Mouse (Mus musculus): ENCODE results near the gene Pitpnm1. TPM values are rescaled to one million over a fixed set of nuclear protein-coding genes. Genes with fewer than 3 reads are reported as not detected.

Pitpnm1 gene
- polyA plus RNA-seq (2014; fragmentation: Illumina TruSeq; extraction: RNeasy Lipid Tissue Mini Kit (QIAGEN cat#74804)), result 0.37 TPM

GRCm38 (mm10) chr19:4099837-4100717 lies at the start of gene Pitpnm1:
TSS of gene Pitpnm1 (plus strand) at chr19:4099998.

GRCm38 (mm10) chr19:4059069-4059740 lies 40.6 kb upstream of the Pitpnm1 start, which contains the start of gene Gstp3:
TSS of gene Gstp3 (minus strand) at chr19:4059569.

GRCm38 (mm10) chr19:4081394-4081793 lies 18.4 kb upstream of the Pitpnm1 start, which contains the start of gene Cabp2:
TSS of gene Cabp2 (plus strand) at chr19:4081578.

GRCm38 (mm10) chr19:4096642-4097440 lies 3.0 kb upstream of the Pitpnm1 start, which contains the start of gene Cdk2ap2:
TSS of gene Cdk2ap2 (plus strand) at chr19:4097182.

GRCm38 (mm10) chr19:4125741-4126696 lies 26.2 kb downstream of the Pitpnm1 start, which contains the start of gene Aip:
TSS of gene Aip (minus strand) at chr19:4125858.

GRCm38 (mm10) chr19:4139446-4139845 lies 39.6 kb downstream of the Pitpnm1 start, which contains the start of gene Gpr152:
TSS of gene Gpr152 (plus strand) at chr19:4139787.

GRCm38 (mm10) chr19:4143759-4144268 lies 44.0 kb downstream of the Pitpnm1 start, which contains the start of gene Cabp4:
TSS of gene Cabp4 (minus strand) at chr19:4144033.

GRCm38 (mm10) chr19:4148491-4148806 lies 48.7 kb downstream of the Pitpnm1 start, which contains the start of gene Coro1b:
TSS of gene Coro1b (plus strand) at chr19:4148619.

GRCm38 (mm10) chr19:4153232-4153654 lies 53.4 kb downstream of the Pitpnm1 start, which contains the start of gene Ptprcap:
TSS of gene Ptprcap (plus strand) at chr19:4153604.

GRCm38 (mm10) chr19:4162646-4163542 lies 63.1 kb downstream of the Pitpnm1 start, which contains the start of gene Rps6kb2:
TSS of gene Rps6kb2 (minus strand) at chr19:4163354.

Other genes with a start within 250 kb of the Pitpnm1 start
- 102 TPM for gene Chka, start 248.2 kb upstream of the Pitpnm1 start, polyA plus RNA-seq (2014; fragmentation: Illumina TruSeq; extraction: RNeasy Lipid Tissue Mini Kit (QIAGEN cat#74804))
- gene Tcirg1, start 192.9 kb upstream of the Pitpnm1 start, polyA plus RNA-seq (2014; fragmentation: Illumina TruSeq; extraction: RNeasy Lipid Tissue Mini Kit (QIAGEN cat#74804)), result 2.5 TPM
- gene Ndufs8, start 187.2 kb upstream of the Pitpnm1 start, polyA plus RNA-seq (2014; fragmentation: Illumina TruSeq; extraction: RNeasy Lipid Tissue Mini Kit (QIAGEN cat#74804)), result 1.3 TPM
- gene Aldh3b1, start 170.2 kb upstream of the Pitpnm1 start, polyA plus RNA-seq (2014; fragmentation: Illumina TruSeq; extraction: RNeasy Lipid Tissue Mini Kit (QIAGEN cat#74804)), result 1.7 TPM
- gene Unc93b1, start 164.8 kb upstream of the Pitpnm1 start, polyA plus RNA-seq (2014; fragmentation: Illumina TruSeq; extraction: RNeasy Lipid Tissue Mini Kit (QIAGEN cat#74804)), result 0.51 TPM
- not detected for gene Aldh3b3, start 141.4 kb upstream of the Pitpnm1 start, polyA plus RNA-seq (2014; fragmentation: Illumina TruSeq; extraction: RNeasy Lipid Tissue Mini Kit (QIAGEN cat#74804))
- not detected for gene Aldh3b2, start 127.7 kb upstream of the Pitpnm1 start, polyA plus RNA-seq (2014; fragmentation: Illumina TruSeq; extraction: RNeasy Lipid Tissue Mini Kit (QIAGEN cat#74804))
- 1.3 TPM for gene Acy3, start 113.4 kb upstream of the Pitpnm1 start, polyA plus RNA-seq (2014; fragmentation: Illumina TruSeq; extraction: RNeasy Lipid Tissue Mini Kit (QIAGEN cat#74804))
- not detected for gene Tbx10, start 107.2 kb upstream of the Pitpnm1 start, polyA plus RNA-seq (2014; fragmentation: Illumina TruSeq; extraction: RNeasy Lipid Tissue Mini Kit (QIAGEN cat#74804))
- not detected for gene Nudt8, start 99.4 kb upstream of the Pitpnm1 start, polyA plus RNA-seq (2014; fragmentation: Illumina TruSeq; extraction: RNeasy Lipid Tissue Mini Kit (QIAGEN cat#74804))
- not detected for gene Gm49405, start 99.4 kb upstream of the Pitpnm1 start, polyA plus RNA-seq (2014; fragmentation: Illumina TruSeq; extraction: RNeasy Lipid Tissue Mini Kit (QIAGEN cat#74804))
- not detected for gene Doc2g, start 96.7 kb upstream of the Pitpnm1 start, polyA plus RNA-seq (2014; fragmentation: Illumina TruSeq; extraction: RNeasy Lipid Tissue Mini Kit (QIAGEN cat#74804))
- 2.2 TPM for gene Ndufv1, start 87.2 kb upstream of the Pitpnm1 start, polyA plus RNA-seq (2014; fragmentation: Illumina TruSeq; extraction: RNeasy Lipid Tissue Mini Kit (QIAGEN cat#74804))
- gene Gstp1, start 62.0 kb upstream of the Pitpnm1 start, polyA plus RNA-seq (2014; fragmentation: Illumina TruSeq; extraction: RNeasy Lipid Tissue Mini Kit (QIAGEN cat#74804)), result 13.3 TPM
- gene Gstp2, start 54.0 kb upstream of the Pitpnm1 start, polyA plus RNA-seq (2014; fragmentation: Illumina TruSeq; extraction: RNeasy Lipid Tissue Mini Kit (QIAGEN cat#74804)), result 5.3 TPM
- not detected for gene Gstp3, start 40.4 kb upstream of the Pitpnm1 start, polyA plus RNA-seq (2014; fragmentation: Illumina TruSeq; extraction: RNeasy Lipid Tissue Mini Kit (QIAGEN cat#74804))
- not detected for gene Cabp2, start 18.4 kb upstream of the Pitpnm1 start, polyA plus RNA-seq (2014; fragmentation: Illumina TruSeq; extraction: RNeasy Lipid Tissue Mini Kit (QIAGEN cat#74804))
- not detected for gene Cdk2ap2, start 2.8 kb upstream of the Pitpnm1 start, polyA plus RNA-seq (2014; fragmentation: Illumina TruSeq; extraction: RNeasy Lipid Tissue Mini Kit (QIAGEN cat#74804))
- gene Aip, start 25.9 kb downstream of the Pitpnm1 start, polyA plus RNA-seq (2014; fragmentation: Illumina TruSeq; extraction: RNeasy Lipid Tissue Mini Kit (QIAGEN cat#74804)), result 1.00 TPM
- not detected for gene Gpr152, start 39.8 kb downstream of the Pitpnm1 start, polyA plus RNA-seq (2014; fragmentation: Illumina TruSeq; extraction: RNeasy Lipid Tissue Mini Kit (QIAGEN cat#74804))
- not detected for gene Cabp4, start 44.0 kb downstream of the Pitpnm1 start, polyA plus RNA-seq (2014; fragmentation: Illumina TruSeq; extraction: RNeasy Lipid Tissue Mini Kit (QIAGEN cat#74804))
- gene Coro1b, start 48.6 kb downstream of the Pitpnm1 start, polyA plus RNA-seq (2014; fragmentation: Illumina TruSeq; extraction: RNeasy Lipid Tissue Mini Kit (QIAGEN cat#74804)), result 12.7 TPM
- gene Ptprcap, start 53.6 kb downstream of the Pitpnm1 start, polyA plus RNA-seq (2014; fragmentation: Illumina TruSeq; extraction: RNeasy Lipid Tissue Mini Kit (QIAGEN cat#74804)), result 1.6 TPM
- 1.2 TPM for gene Rps6kb2, start 63.4 kb downstream of the Pitpnm1 start, polyA plus RNA-seq (2014; fragmentation: Illumina TruSeq; extraction: RNeasy Lipid Tissue Mini Kit (QIAGEN cat#74804))
- gene Carns1, start 75.5 kb downstream of the Pitpnm1 start, polyA plus RNA-seq (2014; fragmentation: Illumina TruSeq; extraction: RNeasy Lipid Tissue Mini Kit (QIAGEN cat#74804)), result 1.00 TPM
- not detected for gene Tbc1d10c, start 91.3 kb downstream of the Pitpnm1 start, polyA plus RNA-seq (2014; fragmentation: Illumina TruSeq; extraction: RNeasy Lipid Tissue Mini Kit (QIAGEN cat#74804))
- 102 TPM for gene Ppp1ca, start 92.1 kb downstream of the Pitpnm1 start, polyA plus RNA-seq (2014; fragmentation: Illumina TruSeq; extraction: RNeasy Lipid Tissue Mini Kit (QIAGEN cat#74804))
- 3.0 TPM for gene Rad9a, start 101.7 kb downstream of the Pitpnm1 start, polyA plus RNA-seq (2014; fragmentation: Illumina TruSeq; extraction: RNeasy Lipid Tissue Mini Kit (QIAGEN cat#74804))
- 0.26 TPM for gene Clcf1, start 114.2 kb downstream of the Pitpnm1 start, polyA plus RNA-seq (2014; fragmentation: Illumina TruSeq; extraction: RNeasy Lipid Tissue Mini Kit (QIAGEN cat#74804))
- not detected for gene AC109138.7, start 114.4 kb downstream of the Pitpnm1 start, polyA plus RNA-seq (2014; fragmentation: Illumina TruSeq; extraction: RNeasy Lipid Tissue Mini Kit (QIAGEN cat#74804))
- not detected for gene Pold4, start 131.9 kb downstream of the Pitpnm1 start, polyA plus RNA-seq (2014; fragmentation: Illumina TruSeq; extraction: RNeasy Lipid Tissue Mini Kit (QIAGEN cat#74804))
- 1.9 TPM for gene Ssh3, start 169.2 kb downstream of the Pitpnm1 start, polyA plus RNA-seq (2014; fragmentation: Illumina TruSeq; extraction: RNeasy Lipid Tissue Mini Kit (QIAGEN cat#74804))
- not detected for gene Ankrd13d, start 183.1 kb downstream of the Pitpnm1 start, polyA plus RNA-seq (2014; fragmentation: Illumina TruSeq; extraction: RNeasy Lipid Tissue Mini Kit (QIAGEN cat#74804))
- 19.6 TPM for gene Grk2, start 206.2 kb downstream of the Pitpnm1 start, polyA plus RNA-seq (2014; fragmentation: Illumina TruSeq; extraction: RNeasy Lipid Tissue Mini Kit (QIAGEN cat#74804))